Mouse (Mus musculus) lung, postnatal 0 days (tissue): Measurements from ENCODE around the gene Elmo1.

Experiments
- CTCF ChIP-seq: IDR thresholded peaks from 2 replicates; pipeline ENCODE4 v1.5.1; 2016; ENCODE audit warnings: antibody characterized with exemption, mild to moderate bottlenecking
- EP300 ChIP-seq: IDR thresholded peaks from 2 replicates; pipeline ENCODE4 v1.6.1; 2016; ENCODE audit warnings: antibody characterized with exemption, mild to moderate bottlenecking, control low read depth

DNA sequence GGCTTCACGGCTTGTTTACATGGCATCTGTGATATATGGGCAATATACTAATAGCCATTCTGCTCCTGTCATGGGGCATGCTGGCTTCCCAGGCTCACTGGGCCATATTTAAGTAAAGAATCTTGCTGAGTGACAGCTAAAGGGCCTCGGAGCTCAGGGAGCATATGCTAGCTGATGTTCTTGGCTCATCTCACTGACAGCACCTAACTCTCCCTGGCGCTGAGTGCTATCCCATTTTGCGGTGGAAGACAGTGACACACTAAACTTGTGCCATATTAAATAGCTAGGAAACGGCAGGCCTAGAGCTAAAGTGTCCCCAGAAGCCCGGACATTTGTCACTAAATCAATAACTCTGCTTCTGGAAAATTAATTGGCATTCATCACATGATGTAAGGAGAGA lies 48.7 kb downstream of the Elmo1 start:
- TF ChIP-seq CTCF, result no peak
- TF ChIP-seq EP300, result no peak
